Mouse (Mus musculus): ENCODE measurements at regions not wholly inside any gene's neighbourhood (a gene's known extent, or its start where the extent isn't known, plus 50 kb on each side); places are given as distances from the start of the nearest gene placed in this dataset.

- DNase-seq (ENCODE audit: low spot score) = no peak
- Histone ChIP-seq H3K36me3 (replicated peaks) (no peaks in the 10 kb centered on the region), H3K4me3 (ENCODE audit: low read depth, low read length) (no peak overlapping the region), H3K27me3 (ENCODE audit: insufficient read depth, low read length) (no peaks in the 10 kb centered on the region), H3K4me1 (ENCODE audit: insufficient read depth, low read depth, low read length) (no peaks in the 10 kb centered on the region), H3K9me3 (replicated peaks) (peaks cover 8% of the 10 kb centered on the region)
- no peak for ATAC-seq (ENCODE audit: extremely low read depth, insufficient number of reproducible peaks, low FRiP score, poor library complexity, severe bottlenecking)
- TF ChIP-seq TAL1 (conservative IDR thresholded peaks at IDR 0.05; ENCODE audit: low read depth, low read length) (no peak), GATA1 (IDR thresholded peaks at IDR 0.05; ENCODE audit: borderline replicate concordance, low read length) (no peak), GATA2 (IDR thresholded peaks at IDR 0.05; ENCODE audit: borderline replicate concordance, low read depth, low read length) (no peak), POLR2AphosphoS5 (IDR thresholded peaks at IDR 0.05; ENCODE audit: insufficient replicate concordance, low read depth, low read length) (no peak), CTCF (IDR thresholded peaks at IDR 0.05; ENCODE audit: low read depth, low read length) (no peak)
Observed at GRCm38 (mm10) chr4:83122003-83122667, 70.0 kb upstream of the Frem1 start.

- TF ChIP-seq POLR2AphosphoS5 (IDR thresholded peaks at IDR 0.05; ENCODE audit: insufficient replicate concordance, low read depth, low read length) (no peak), TAL1 (conservative IDR thresholded peaks at IDR 0.05; ENCODE audit: low read depth, low read length) (no peak), CTCF (IDR thresholded peaks at IDR 0.05; ENCODE audit: low read depth, low read length) (no peak), GATA1 (IDR thresholded peaks at IDR 0.05; ENCODE audit: borderline replicate concordance, low read length) (no peak), GATA2 (IDR thresholded peaks at IDR 0.05; ENCODE audit: borderline replicate concordance, low read depth, low read length) (no peak)
- no peaks in the 10 kb centered on the region for H3K4me1 ChIP-seq (ENCODE audit: insufficient read depth, low read depth, low read length)
- ATAC-seq (ENCODE audit: extremely low read depth, insufficient number of reproducible peaks, low FRiP score, poor library complexity, severe bottlenecking) (no peak), DNase-seq (ENCODE audit: low spot score) (no peak)
- peaks cover 18% of the 10 kb centered on the region for H3K9me3 ChIP-seq (replicated peaks)
- H3K27me3 ChIP-seq (ENCODE audit: insufficient read depth, low read length) = no peaks in the 10 kb centered on the region
- H3K36me3 ChIP-seq (replicated peaks) = no peaks in the 10 kb centered on the region
- no peak overlapping the region for H3K4me3 ChIP-seq (ENCODE audit: low read depth, low read length)
Observed at GRCm38 (mm10) chr4:83108659-83108967, 56.5 kb upstream of the Frem1 start.

GRCm38 (mm10) chr4:83107958-83108658 lies 56.0 kb upstream of the Frem1 start:
- H3K4me3 ChIP-seq (ENCODE audit: low read depth, low read length) = no peak overlapping the region
- no peaks in the 10 kb centered on the region for H3K4me1 ChIP-seq (ENCODE audit: insufficient read depth, low read depth, low read length)
- ATAC-seq (ENCODE audit: extremely low read depth, insufficient number of reproducible peaks, low FRiP score, poor library complexity, severe bottlenecking) (no peak), DNase-seq (ENCODE audit: low spot score) (no peak)
- peaks cover 18% of the 10 kb centered on the region for H3K9me3 ChIP-seq (replicated peaks)
- TF ChIP-seq POLR2AphosphoS5 (IDR thresholded peaks at IDR 0.05; ENCODE audit: insufficient replicate concordance, low read depth, low read length) (no peak), GATA1 (IDR thresholded peaks at IDR 0.05; ENCODE audit: borderline replicate concordance, low read length) (no peak), CTCF (IDR thresholded peaks at IDR 0.05; ENCODE audit: low read depth, low read length) (no peak), TAL1 (conservative IDR thresholded peaks at IDR 0.05; ENCODE audit: low read depth, low read length) (no peak), GATA2 (IDR thresholded peaks at IDR 0.05; ENCODE audit: borderline replicate concordance, low read depth, low read length) (no peak)
- no peaks in the 10 kb centered on the region for H3K27me3 ChIP-seq (ENCODE audit: insufficient read depth, low read length)
- H3K36me3 ChIP-seq (replicated peaks) = no peaks in the 10 kb centered on the region

GRCm38 (mm10) chr4:83107161-83107560 lies 55.0 kb upstream of the Frem1 start:
- Histone ChIP-seq H3K36me3 (replicated peaks) (no peaks in the 10 kb centered on the region), H3K9me3 (replicated peaks) (peaks cover 22% of the 10 kb centered on the region), H3K4me3 (ENCODE audit: low read depth, low read length) (no peak overlapping the region), H3K4me1 (ENCODE audit: insufficient read depth, low read depth, low read length) (no peaks in the 10 kb centered on the region), H3K27me3 (ENCODE audit: insufficient read depth, low read length) (no peaks in the 10 kb centered on the region)
- TF ChIP-seq GATA2 (IDR thresholded peaks at IDR 0.05; ENCODE audit: borderline replicate concordance, low read depth, low read length) (no peak), TAL1 (conservative IDR thresholded peaks at IDR 0.05; ENCODE audit: low read depth, low read length) (no peak), CTCF (IDR thresholded peaks at IDR 0.05; ENCODE audit: low read depth, low read length) (no peak), POLR2AphosphoS5 (IDR thresholded peaks at IDR 0.05; ENCODE audit: insufficient replicate concordance, low read depth, low read length) (no peak), GATA1 (IDR thresholded peaks at IDR 0.05; ENCODE audit: borderline replicate concordance, low read length) (no peak)
- DNase-seq (ENCODE audit: low spot score) (no peak), ATAC-seq (ENCODE audit: extremely low read depth, insufficient number of reproducible peaks, low FRiP score, poor library complexity, severe bottlenecking) (no peak)

- no peaks in the 10 kb centered on the region for H3K4me1 ChIP-seq (ENCODE audit: insufficient read depth, low read depth, low read length)
- DNase-seq (ENCODE audit: low spot score) (no peak), ATAC-seq (ENCODE audit: extremely low read depth, insufficient number of reproducible peaks, low FRiP score, poor library complexity, severe bottlenecking) (no peak)
- TF ChIP-seq GATA2 (IDR thresholded peaks at IDR 0.05; ENCODE audit: borderline replicate concordance, low read depth, low read length) (no peak), GATA1 (IDR thresholded peaks at IDR 0.05; ENCODE audit: borderline replicate concordance, low read length) (no peak), CTCF (IDR thresholded peaks at IDR 0.05; ENCODE audit: low read depth, low read length) (no peak), TAL1 (conservative IDR thresholded peaks at IDR 0.05; ENCODE audit: low read depth, low read length) (no peak), POLR2AphosphoS5 (IDR thresholded peaks at IDR 0.05; ENCODE audit: insufficient replicate concordance, low read depth, low read length) (no peak)
- H3K27me3 ChIP-seq (ENCODE audit: insufficient read depth, low read length) = no peaks in the 10 kb centered on the region
- peaks cover 40% of the 10 kb centered on the region for H3K9me3 ChIP-seq (replicated peaks)
- H3K36me3 ChIP-seq (replicated peaks) = no peaks in the 10 kb centered on the region
- H3K4me3 ChIP-seq (ENCODE audit: low read depth, low read length) = no peak overlapping the region
Observed at GRCm38 (mm10) chr4:83104045-83104681, 52.0 kb upstream of the Frem1 start.

- TF ChIP-seq POLR2AphosphoS5 (IDR thresholded peaks at IDR 0.05; ENCODE audit: insufficient replicate concordance, low read depth, low read length) (no peak), GATA1 (IDR thresholded peaks at IDR 0.05; ENCODE audit: borderline replicate concordance, low read length) (no peak), GATA2 (IDR thresholded peaks at IDR 0.05; ENCODE audit: borderline replicate concordance, low read depth, low read length) (no peak), CTCF (IDR thresholded peaks at IDR 0.05; ENCODE audit: low read depth, low read length) (no peak), TAL1 (conservative IDR thresholded peaks at IDR 0.05; ENCODE audit: low read depth, low read length) (no peak)
- ATAC-seq (ENCODE audit: extremely low read depth, insufficient number of reproducible peaks, low FRiP score, poor library complexity, severe bottlenecking) (no peak), DNase-seq (ENCODE audit: low spot score) (no peak)
- Histone ChIP-seq H3K27me3 (ENCODE audit: insufficient read depth, low read length) (no peaks in the 10 kb centered on the region), H3K36me3 (replicated peaks) (no peaks in the 10 kb centered on the region), H3K4me1 (ENCODE audit: insufficient read depth, low read depth, low read length) (no peaks in the 10 kb centered on the region), H3K9me3 (replicated peaks) (peaks cover 47% of the 10 kb centered on the region), H3K4me3 (ENCODE audit: low read depth, low read length) (no peak overlapping the region)
Observed at GRCm38 (mm10) chr4:83102893-83103292, 50.8 kb upstream of the Frem1 start.

Measured in G1E (cell line).